Mouse (Mus musculus) embryonic fibroblast, embryonic 13.5 days (primary cell): ENCODE data around the gene Slc9a9.
"Not testable (repeated sequence)": the region's sequence is repeated elsewhere in the genome, so short reads cannot be mapped to it uniquely, and the experiment has no call there.

Experiments
- CTCF ChIP-seq: IDR thresholded peaks from 2 replicates; pipeline ENCODE4 v1.5.1; 2011; ENCODE audit warnings: mild to moderate bottlenecking, control low read depth, low read length, moderate library complexity, borderline replicate concordance; ENCODE audit not compliant: insufficient read depth
- POLR2A ChIP-seq: IDR thresholded peaks from 2 replicates; pipeline ENCODE4 v1.6.1; 2011; ENCODE audit warnings: low read depth, mild to moderate bottlenecking, control low read depth, low read length, moderate library complexity

DNA sequence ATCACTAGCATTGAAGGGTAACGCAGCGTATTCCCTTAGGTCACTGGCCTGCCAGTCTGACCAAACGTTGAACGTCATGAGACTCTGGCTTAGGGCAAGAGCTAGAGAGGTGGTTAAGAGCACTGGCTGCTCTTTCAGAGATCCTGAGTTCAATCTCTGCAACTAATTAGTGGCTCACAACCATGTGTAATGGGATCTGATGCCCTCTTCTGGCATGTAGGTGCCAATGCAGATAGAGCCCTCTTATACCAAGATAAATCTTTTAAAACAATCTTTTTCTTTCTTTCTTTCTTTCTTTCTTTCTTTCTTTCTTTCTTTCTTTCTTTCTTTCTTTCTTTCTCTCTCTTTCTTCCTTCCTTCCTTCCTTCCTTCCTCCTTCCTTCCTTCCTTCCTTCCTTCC is 35.4 kb upstream of the Slc9a9 start:
- not testable (repeated sequence) for TF ChIP-seq POLR2A, CTCF
